Mouse (Mus musculus) CH12F3 (cell line): Measurements from ENCODE around the gene Epn3.

ENCODE experiments used
- in situ Hi-C: fragments of 300-500 bp; cut with MboI; formaldehyde crosslinking; loops from 2 replicates; pipeline ENCODE4 v1.14.3; 2020; ENCODE audit warnings: low sequenced_read_pairs

The Epn3 gene

GRCm38 (mm10) chr11:94472585-94472915 is 27.2 kb downstream of the Epn3 start:
- in situ Hi-C loops: no loop called here

DNA sequence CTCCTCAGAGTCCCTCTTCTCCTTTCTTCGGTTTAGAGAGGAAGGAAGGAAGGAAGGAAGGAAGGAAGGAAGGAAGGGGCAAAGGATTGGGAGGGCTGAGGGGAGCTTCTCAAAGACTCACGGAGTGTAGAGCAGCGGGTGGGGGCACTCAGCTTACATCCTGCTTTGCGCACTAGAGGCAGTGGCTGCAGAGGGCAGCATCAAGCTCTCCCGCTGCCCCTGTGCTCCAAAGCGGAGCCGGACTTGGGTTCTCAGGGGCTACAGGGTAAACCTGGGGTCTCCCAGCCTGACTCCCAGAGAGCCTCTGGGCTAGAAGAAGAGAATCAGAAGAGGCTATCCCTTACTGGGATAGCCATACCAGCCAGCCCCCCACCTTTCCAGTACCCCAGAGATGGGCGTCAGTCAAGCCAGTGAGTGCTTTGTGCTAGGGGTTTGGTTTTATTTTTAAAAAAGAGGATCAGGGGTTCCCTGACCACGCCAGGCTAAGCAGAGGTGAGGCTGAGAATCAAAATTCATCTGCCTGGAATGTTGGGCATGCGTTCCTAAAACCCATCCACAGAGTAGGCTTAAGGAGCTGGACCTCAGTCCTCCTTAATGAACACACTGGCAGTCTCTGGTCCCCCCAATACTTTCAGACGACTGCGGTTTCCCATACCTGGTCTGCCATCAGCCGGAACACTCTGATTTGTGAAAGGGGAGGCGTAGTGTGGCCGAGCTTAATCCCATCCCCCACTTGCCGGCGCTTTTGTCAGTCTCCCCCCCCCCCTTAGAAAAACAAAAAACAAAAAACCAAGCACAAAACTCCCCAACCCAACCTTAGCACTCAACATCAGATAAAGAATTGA is 27.8 kb downstream of the Epn3 start:
- in situ Hi-C loops: no loop called here

DNA sequence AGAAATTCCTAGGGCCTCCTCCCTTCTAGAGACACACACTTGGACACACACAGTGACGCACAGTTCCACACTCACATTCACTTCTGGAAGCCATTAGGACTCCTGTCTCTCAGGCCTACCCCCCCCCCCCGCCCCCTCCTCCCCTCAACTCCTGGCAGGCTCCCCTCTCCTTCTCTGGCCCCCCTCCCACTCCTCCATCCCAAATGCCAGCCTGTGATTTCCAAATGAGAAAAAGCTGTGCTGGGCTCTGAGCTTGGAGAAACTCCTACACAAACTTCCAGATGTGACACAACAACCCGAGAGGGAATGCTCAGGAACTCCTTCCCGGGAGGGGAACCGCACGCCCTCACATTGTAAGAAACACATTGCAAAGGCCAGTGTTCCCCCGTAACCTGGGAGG is 29.4 kb downstream of the Epn3 start:
- in situ Hi-C loops: no loop called here

GRCm38 (mm10) chr11:94469136-94470064 is 30.4 kb downstream of the Epn3 start:
- in situ Hi-C loops: no loop called here

DNA sequence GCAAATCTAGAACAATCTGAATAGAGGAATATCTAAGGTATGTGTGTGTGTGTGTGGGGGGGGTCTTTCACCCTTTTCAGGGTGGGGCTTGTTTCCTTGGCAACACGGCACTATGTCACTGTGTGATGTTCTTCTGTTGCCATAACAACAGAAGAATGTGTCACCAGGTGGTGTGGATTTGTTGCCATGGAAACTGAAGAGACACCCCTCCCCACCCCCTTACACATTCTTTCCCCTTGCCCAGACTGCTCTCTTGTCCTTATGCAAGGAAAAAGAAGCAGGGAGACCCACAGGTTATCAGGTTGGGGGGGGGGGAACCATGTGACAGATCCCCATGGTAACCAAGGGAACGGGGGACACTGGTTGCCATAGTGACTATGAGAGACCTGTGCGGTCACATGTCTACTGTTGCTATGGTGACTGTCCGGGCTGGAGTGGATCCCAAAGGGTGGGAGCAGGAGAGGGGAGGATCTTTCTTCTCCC is 31.2 kb downstream of the Epn3 start:
- in situ Hi-C loops: no loop called here

DNA sequence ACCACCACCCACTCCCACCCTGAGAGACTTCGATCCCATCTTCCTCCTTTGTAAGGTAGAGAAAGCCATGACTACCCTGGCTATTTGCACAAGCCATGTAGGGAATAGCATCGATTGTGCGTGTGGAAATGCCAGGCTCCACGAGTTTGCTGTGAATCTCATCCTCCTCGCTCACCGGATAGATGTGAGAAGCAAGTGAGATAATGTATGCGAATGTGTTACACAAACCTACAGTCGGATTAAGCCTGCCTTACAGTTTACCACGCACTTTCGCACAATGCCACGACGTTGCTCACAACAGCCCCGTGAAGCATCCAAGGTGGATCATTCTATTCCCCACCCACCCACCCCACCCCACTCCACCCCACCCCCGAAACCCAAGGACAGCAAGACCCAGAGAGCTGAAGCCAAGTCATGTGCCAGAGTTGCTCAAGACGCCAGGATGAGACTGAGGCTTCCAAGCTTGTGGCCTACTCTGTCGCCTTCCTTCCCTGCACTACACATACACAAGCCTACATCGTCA is 33.4 kb downstream of the Epn3 start:
- in situ Hi-C loops: no loop called here

- in situ Hi-C loops: no loop called here
Measured at GRCm38 (mm10) chr11:94464170-94464569, 35.6 kb downstream of the Epn3 start.

GRCm38 (mm10) chr11:94461856-94462255 is 37.9 kb downstream of the Epn3 start:
- in situ Hi-C loops: no loop called here

DNA sequence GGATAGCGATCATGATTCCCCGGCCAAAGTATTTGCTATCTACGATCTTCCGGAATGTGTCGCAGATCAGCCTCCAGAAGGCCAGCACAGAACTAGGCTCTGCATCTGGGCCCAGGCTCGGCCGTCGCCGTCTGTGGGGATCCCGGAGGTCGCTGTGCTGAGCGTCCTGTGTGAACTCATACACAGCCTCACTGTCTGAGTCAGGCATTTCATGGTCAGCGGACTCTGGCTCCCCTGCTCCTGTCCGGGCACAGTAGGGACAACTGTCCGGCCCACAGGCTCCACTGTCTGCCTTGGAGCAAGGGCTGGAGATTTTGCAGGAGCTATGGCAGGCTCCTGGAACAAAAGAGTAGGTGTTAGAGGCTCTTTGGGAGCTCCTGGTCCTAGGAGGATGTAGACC is 42.8 kb downstream of the Epn3 start:
- in situ Hi-C loops: no loop called here

DNA sequence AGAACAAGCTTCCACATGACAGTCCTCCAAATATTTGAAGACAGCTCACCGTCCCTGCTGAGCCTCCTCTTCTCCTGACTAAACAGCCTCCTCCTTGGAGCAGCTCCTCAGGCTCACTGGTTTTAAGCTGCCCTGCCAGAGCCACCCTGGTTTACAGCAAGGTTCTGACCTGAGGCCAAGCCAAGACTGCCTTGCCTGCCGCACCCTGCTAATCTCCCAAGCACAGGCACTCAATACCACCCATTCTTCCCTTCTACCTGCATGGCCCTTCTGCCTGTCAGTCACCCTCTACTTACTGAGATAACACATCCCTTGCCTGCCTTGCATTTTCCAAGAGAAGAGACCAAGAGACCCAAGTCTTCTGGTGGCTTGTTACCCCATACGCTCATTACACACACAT is 43.4 kb downstream of the Epn3 start:
- in situ Hi-C loops: no loop called here

- in situ Hi-C loops: no loop called here
Measured at GRCm38 (mm10) chr11:94455161-94455820, 44.5 kb downstream of the Epn3 start.

DNA sequence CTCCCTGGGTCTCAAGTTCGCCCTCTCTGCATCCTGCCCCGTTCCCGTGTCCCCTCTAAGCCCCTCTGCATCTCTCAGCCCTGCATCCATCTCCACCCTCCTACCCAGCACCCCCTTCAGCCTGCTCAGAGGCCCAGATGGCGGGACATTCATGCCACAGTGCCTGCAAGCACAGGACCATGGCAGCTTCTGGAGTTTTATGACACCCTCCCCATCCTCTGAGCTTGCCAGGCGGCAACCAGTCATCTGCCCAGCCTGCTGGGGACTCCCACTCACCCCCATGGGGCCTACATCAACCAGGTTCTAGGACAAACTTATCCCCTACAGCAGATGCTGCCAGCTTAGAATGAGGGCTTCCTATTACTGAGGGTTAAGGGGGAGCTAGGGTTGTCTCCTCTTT is 45.0 kb downstream of the Epn3 start:
- in situ Hi-C loops: no loop called here

GRCm38 (mm10) chr11:94451091-94451773 is 48.5 kb downstream of the Epn3 start:
- in situ Hi-C loops: no loop called here

DNA sequence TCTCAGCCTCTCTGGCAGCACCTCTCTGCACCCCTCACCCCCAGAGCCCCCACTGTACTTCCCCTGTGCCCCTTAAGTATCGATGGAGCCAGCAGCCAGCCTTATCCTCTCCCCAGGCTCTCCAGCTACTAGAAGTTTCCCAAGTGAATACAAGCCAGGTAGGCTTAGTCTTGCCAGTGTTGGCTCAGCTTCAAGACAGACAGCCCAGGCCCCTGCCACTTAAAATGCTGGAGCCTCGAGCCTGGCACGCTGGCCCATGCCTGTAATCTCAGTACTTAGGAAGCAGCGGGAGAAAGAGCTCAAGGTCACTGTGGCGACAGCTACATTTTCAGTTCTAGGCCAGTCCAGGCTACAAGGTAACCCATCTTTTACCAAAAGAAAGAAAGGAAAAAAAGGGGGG is 49.9 kb downstream of the Epn3 start:
- in situ Hi-C loops: no loop called here

- in situ Hi-C loops: no loop called here
Measured at GRCm38 (mm10) chr11:94449239-94449638, 50.5 kb downstream of the Epn3 start.

GRCm38 (mm10) chr11:94447017-94447416 is 52.8 kb downstream of the Epn3 start:
- in situ Hi-C loops: no loop called here

DNA sequence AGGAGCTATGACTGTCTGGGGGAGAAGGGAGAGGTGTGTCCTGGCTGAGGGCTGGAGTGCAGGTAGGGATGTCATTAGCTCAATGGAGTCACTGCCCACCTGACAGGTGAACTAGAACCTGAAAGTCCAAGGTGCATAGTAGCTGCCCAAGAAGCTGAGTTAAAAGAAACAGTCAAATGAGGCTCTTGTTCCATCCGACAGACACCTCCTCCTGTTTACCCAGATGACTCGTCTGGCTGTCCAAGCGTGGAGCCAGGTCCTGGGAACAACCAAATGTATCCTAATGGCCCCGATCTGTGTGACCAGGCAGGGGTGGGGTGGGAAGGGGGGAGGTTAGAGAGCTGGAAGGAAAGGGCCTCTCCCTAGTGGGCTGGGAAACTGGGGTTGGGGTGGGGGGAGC is 54.5 kb downstream of the Epn3 start:
- in situ Hi-C loops: no loop called here

DNA sequence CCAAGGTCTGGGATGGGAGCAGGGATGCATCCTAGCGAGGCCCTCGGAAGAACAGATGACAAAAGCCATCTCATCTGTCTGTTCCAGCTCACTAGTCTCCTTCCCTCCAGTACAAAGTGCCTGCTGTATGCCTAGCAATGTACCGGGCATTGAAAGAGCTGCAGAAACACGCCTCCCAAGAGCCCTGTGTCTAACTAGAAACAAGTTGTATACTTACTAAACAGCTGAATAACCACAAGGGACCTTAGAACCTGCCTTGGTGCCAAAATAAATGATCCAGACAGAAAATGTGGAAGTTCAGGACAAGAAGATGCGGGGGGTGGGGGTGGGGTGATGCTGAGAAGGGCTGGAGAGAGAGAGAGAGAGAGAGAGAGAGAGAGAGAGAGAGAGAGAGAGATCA is 54.9 kb downstream of the Epn3 start:
- in situ Hi-C loops: no loop called here

DNA sequence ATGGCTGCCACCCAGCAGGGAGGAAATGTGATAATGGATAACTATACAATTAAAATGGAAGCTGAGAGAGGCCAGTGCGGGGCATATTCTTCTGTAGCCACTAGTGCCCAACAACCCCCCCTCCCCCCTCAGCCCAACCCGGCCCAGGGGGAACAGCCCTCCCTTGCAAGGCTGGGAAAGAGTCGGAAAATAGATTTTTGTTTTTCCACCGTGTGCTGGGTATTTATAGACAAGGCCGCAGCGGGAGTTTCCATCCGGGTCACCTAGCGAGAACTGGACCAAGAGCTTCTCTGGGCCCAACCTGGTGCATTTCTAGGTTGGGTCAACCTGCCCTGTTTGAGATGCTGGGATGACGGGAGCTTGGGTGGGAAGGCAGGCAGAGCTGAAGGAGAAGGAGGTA is 58.0 kb downstream of the Epn3 start:
- in situ Hi-C loops: no loop called here

- in situ Hi-C loops: no loop called here
Measured at GRCm38 (mm10) chr11:94441122-94441521, 58.7 kb downstream of the Epn3 start.

DNA sequence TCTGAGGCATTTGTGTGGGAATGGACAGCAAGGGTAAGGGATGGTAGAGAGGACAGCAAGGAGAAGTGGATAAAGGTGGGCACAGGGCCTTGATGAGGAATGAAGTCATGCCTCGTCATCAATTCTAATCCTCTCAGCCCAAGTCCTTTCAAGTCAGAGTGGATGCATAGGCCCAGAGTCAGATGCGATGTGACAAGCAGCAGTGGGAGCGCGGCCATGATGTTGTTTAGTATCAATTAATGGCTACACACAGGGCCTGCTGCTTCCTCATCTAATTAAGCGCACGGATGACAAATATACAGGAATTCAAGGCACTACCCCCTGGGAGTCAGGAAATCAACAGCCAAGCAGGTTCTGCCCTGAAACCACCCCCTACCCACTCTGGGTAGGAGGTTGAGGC is 59.4 kb downstream of the Epn3 start:
- in situ Hi-C loops: no loop called here
